Mouse (Mus musculus): Measurements from ENCODE around the gene Smarca4. TPM values are rescaled to one million over a fixed set of nuclear protein-coding genes. Genes with fewer than 3 reads are reported as not detected.
"Not testable (repeated sequence)": the region's sequence is repeated elsewhere in the genome, so short reads cannot be mapped to it uniquely, and the experiment has no call there.

Gene Smarca4
- total RNA-seq, 1 experiment from 2014 or later: 86.5 TPM

DNA sequence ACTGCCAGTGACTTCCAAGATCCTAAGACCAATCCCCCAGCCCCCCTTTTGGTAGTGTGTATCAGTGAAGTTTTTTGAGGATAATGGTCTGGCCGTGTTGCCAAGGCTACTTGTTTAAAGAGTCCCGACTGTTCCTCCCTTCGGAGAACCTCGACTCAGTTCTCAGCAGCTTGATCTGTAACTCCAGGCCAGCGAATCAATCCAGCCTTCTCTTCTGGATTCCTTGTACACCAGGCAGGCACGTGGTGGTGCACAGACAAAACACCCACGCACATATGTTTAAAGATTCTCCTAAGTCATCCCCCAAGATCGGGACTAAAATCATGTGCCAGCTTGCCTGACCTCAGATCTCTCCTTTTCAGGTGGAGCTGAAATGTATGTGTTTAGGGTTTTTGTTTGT is 21.6 kb upstream of the Smarca4 start:
- not testable (repeated sequence) for ATAC-seq (replicated peaks in 1 of 2; ENCODE audit: insufficient read depth in 1 of 2, low FRiP score in 2 of 2, low TSS enrichment in 1 of 2, low read depth in 1 of 2, poor library complexity in 2 of 2, severe bottlenecking in 2 of 2)

DNA sequence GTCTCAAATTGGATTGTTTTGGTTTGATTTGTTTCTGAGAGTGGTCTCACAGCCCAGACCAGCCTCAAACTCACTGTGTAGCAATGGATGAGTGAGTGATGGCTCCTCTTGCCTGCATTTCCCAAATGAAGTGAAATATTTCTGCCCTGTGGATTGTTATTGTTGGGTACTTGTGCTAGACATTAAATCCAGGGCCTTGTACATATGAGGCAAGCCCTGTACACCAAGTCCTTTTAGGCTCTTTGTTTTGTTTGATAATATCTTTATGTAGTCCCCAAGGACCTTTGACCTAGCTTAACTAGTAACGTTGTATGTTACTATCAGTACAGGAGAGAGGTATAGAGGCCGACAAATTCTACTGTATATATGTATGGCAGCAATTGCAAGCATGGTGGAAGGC is 21.1 kb upstream of the Smarca4 start:
- no peak for ATAC-seq (replicated peaks in 1 of 2; ENCODE audit: insufficient read depth in 1 of 2, low FRiP score in 2 of 2, low TSS enrichment in 1 of 2, low read depth in 1 of 2, poor library complexity in 2 of 2, severe bottlenecking in 2 of 2)

DNA sequence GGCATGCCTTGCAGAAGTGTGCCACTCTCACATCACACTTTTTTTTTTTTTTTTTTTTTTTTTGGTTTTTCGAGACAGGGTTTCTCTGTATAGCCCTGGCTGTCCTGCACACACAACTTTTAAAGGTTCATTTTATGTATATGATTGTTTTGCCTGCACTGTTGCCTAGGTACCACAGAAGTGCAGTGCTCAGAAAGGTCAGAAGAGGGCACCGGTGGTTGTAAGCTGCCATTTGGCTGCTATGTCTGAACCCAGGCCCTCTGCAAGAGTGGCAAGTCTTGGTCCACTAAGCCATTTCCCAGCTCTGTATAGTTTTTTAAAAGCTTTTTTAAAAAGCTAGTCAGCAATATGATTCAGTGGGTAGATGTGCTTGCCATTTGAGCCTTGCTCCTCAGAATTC is 17.8 kb upstream of the Smarca4 start:
- ATAC-seq (replicated peaks in 1 of 2; ENCODE audit: insufficient read depth in 1 of 2, low FRiP score in 2 of 2, low TSS enrichment in 1 of 2, low read depth in 1 of 2, poor library complexity in 2 of 2, severe bottlenecking in 2 of 2): peak; percentile 58 to 63

DNA sequence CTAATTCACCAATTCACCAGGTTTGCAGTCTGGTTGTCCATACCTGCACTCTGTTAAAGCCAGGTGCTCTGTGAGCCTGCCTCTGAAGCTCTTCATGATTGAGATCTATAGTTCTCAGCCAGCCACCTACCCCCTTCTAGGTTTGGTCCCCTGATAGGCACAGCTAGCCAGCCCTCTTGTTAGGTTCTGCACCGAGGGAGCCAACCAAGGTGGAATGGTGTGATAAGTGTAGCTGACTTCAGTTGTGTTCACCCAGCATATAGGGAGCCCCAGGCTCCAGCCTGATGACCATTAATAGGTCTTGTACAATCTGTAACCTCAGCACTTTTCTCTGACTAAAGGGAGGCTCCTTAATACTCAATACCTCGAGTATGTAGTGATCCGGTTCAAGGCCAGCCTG is 15.8 kb upstream of the Smarca4 start:
- ATAC-seq (replicated peaks in 1 of 2; ENCODE audit: insufficient read depth in 1 of 2, low FRiP score in 2 of 2, low TSS enrichment in 1 of 2, low read depth in 1 of 2, poor library complexity in 2 of 2, severe bottlenecking in 2 of 2): no peak

DNA sequence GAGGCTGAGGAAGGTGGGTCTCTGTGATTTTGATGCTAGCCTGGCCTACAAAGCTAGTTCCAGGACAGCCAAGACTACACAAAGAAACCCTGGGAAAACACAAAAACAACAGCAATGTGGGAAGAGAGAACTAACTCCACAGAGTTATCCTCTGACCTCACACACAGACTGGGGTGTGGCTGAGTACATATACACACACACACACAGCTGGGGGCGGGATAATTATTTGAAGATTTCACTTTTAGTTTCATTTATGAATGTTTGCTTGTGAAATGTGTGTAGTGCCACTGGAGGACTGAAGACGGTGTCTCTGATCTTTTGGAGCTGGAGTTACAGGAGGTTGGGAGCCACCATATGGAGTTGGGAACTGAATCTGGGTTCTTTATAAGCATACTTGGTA is 14.9 kb upstream of the Smarca4 start:
- ATAC-seq (replicated peaks in 1 of 2; ENCODE audit: insufficient read depth in 1 of 2, low FRiP score in 2 of 2, low TSS enrichment in 1 of 2, low read depth in 1 of 2, poor library complexity in 2 of 2, severe bottlenecking in 2 of 2): no peak

DNA sequence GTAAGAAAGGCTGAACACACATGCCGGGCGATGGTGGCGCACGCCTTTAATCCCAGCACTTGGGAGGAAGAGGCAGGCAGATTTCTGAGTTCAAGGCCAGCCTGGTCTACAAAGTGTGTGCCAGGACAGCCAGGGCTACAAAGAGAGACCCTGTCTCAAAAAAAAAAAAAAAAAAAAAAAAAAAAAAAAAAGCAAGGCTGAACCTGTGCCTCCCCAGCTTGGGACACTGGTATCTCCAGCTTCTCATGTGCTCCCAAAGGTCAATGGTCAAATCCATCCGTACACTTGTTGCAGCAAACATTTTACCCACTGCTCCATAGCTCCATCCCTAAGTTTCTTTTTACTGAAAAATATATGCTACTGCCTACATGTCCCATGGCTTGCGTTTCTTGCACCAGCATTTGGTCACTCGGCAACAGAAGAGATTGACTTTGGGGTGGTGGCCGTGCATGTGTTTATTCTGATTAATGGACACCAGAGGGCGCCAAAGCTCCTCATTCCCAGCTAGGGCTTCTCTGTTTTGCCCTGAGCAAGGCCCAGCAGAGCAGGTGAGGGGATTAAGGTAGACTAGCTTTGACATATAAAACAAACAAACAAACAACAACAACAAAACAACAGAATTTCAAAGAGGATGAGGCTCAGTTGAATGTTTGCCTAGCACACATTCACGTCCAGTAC is 14.1 kb upstream of the Smarca4 start:
- peak; percentile 85 to 87 for ATAC-seq (replicated peaks in 1 of 2; ENCODE audit: insufficient read depth in 1 of 2, low FRiP score in 2 of 2, low TSS enrichment in 1 of 2, low read depth in 1 of 2, poor library complexity in 2 of 2, severe bottlenecking in 2 of 2)

DNA sequence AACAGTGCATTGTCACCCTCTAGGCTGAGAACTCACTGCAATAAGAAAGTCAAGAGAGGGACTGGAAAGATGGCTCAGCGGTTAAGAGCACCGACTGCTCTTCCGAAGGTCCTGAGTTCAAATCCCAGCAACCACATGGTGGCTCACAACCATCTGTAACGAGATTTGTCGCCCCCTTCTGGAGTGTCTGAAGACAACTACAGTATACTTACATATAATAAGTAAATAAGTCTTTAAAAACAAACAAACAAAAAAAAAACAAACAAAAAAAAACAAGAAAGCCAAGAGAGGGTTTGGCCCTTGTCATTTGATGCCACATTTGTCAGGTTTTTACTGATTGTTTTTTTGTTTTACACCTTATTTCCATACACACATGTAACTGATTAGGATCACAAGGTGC is 11.8 kb upstream of the Smarca4 start:
- ATAC-seq (replicated peaks in 1 of 2; ENCODE audit: insufficient read depth in 1 of 2, low FRiP score in 2 of 2, low TSS enrichment in 1 of 2, low read depth in 1 of 2, poor library complexity in 2 of 2, severe bottlenecking in 2 of 2): no peak

DNA sequence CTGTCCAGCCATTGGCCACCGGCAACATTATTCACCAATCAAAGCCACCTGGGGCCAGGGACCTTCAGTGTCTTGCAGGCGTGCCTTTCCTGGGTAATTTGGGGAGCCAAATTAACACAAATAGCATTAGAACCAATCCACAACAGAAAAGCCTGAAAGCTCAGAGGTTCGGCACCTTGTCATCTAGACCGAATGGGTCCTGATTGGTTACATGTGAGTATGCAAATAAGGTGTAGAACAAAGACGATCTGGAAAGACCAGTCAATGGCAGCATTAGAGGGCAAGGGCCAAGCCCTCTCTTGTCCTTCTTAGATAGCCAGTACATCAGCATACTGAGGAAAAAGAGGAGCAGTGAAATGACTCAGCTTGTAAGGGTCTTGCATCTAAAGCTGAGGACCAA is 10.1 kb upstream of the Smarca4 start:
- no peak for ATAC-seq (replicated peaks in 1 of 2; ENCODE audit: insufficient read depth in 1 of 2, low FRiP score in 2 of 2, low TSS enrichment in 1 of 2, low read depth in 1 of 2, poor library complexity in 2 of 2, severe bottlenecking in 2 of 2)

DNA sequence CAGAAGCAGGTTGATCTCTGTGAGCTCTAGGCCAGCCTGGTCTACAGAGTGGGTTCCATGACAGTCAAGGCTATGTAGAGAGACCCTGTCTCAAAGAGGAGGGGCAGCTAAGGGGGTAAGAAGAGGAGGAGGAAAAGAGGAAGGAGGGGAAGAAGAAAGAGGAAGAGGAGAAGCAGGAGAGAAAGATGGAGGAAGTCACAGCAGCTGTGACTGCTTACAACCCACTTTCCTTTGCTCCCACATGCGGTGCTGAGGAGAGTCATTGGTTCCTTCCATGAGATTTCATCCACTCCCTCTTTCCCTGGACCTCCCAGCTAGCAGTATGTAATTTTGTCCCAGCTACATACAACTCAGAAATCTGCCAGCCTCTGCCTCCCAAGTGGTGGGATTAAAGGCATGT is 9.3 kb upstream of the Smarca4 start:
- no peak for ATAC-seq (replicated peaks in 1 of 2; ENCODE audit: insufficient read depth in 1 of 2, low FRiP score in 2 of 2, low TSS enrichment in 1 of 2, low read depth in 1 of 2, poor library complexity in 2 of 2, severe bottlenecking in 2 of 2)

DNA sequence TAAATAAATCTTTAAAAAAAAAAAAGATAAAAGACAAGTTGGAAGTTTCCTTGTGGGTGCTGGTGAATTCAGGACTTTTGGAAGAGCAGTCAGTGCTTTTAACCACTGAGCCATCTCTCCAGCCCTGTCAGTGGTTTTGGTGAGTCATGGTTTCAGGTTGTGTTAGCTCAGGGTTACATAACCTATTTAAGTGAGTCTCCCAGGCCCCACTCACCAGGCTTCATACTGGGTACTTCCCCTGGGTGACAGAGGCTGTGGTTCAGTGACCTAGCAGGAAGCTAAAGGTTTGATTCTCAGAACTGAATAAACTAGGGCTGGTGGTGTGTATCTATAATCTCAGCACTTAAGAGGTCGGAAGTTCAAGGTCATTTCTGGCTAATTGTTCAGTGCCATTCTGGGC is 6.1 kb upstream of the Smarca4 start:
- ATAC-seq (replicated peaks in 1 of 2; ENCODE audit: insufficient read depth in 1 of 2, low FRiP score in 2 of 2, low TSS enrichment in 1 of 2, low read depth in 1 of 2, poor library complexity in 2 of 2, severe bottlenecking in 2 of 2): peak; percentile 97 to 98

DNA sequence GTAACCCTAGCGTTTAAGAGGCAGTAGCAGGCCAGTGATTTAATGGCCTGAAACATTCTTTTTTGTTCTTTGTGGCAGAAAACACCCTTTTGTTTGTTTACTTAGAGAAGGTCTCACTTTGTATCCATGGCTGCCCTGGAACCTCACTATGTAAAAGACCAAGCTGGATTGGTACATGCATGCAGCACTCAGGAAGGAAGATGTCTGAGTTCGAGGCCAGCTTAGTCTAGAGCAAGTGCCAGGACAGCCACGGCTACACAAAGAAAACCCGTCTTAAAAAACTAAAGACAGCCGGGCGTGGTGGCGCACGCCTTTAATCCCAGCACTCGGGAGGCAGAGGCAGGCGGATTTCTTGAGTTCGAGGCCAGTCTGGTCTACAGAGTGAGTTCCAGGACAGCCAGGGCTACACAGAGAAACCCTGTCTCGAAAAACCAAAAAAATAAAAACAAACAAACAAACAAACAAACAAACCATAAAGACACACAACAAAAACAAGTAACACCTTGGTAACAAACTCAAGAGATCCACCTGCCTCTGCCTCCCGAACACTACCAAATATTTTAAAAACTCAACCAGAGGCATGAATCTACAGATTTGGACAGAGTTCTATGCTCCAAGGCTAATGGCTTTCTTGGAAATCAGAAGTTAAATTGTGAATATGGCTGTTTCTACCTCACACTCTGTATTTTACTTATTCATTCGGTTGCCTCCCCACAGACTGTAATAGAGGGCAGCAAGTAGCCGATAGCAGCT is 929 bp upstream of the Smarca4 start:
- ATAC-seq (replicated peaks in 1 of 2; ENCODE audit: insufficient read depth in 1 of 2, low FRiP score in 2 of 2, low TSS enrichment in 1 of 2, low read depth in 1 of 2, poor library complexity in 2 of 2, severe bottlenecking in 2 of 2): no peak

DNA sequence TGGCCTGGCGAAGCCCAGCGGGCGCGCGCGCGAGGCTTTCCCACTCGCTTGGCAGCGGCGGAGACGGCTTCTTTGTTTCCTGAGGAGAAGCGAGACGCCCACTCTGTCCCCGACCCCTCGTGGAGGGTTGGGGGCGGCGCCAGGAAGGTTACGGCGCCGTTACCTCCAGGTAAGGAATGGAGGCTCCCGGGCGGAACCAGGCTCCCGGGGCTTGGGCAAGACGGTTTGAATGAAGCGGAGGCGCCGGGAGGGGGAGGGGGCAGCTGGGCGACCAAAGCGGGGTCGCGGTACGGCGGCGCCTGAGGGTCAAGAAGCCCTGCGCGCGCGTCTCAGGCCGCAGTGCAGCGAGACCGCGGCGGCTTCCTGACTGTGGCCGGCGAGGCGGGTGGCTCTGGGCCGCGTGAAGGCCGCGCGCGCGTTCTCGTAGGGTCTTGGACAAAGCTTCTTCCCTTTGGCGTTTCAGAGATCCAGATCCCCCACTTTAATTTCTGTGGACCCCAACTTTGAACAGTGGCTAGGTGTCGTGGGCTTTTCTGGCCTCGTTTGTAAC is 338 bp downstream of the Smarca4 start:
- ATAC-seq (replicated peaks in 1 of 2; ENCODE audit: insufficient read depth in 1 of 2, low FRiP score in 2 of 2, low TSS enrichment in 1 of 2, low read depth in 1 of 2, poor library complexity in 2 of 2, severe bottlenecking in 2 of 2): peak; percentile 48 to 65

DNA sequence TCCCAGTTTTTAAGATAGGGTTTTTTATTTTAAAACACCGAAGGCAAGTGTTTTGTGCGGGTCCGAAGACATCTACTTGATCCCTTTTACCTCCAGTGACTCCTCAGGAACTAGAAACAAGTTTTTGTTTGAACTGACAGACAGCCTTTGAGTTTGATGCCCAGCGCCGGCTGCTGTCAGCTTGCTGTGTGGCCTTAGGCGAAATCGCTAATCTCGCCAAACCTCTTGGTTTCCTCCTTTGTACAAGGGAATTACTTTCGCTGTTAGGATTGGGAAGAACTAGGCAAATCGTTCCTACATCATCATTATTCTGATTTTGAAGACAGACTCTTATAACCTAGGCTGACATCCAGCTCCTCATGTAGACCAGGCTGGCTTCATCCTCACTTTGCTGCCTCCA is 1.1 kb downstream of the Smarca4 start:
- no peak for ATAC-seq (replicated peaks in 1 of 2; ENCODE audit: insufficient read depth in 1 of 2, low FRiP score in 2 of 2, low TSS enrichment in 1 of 2, low read depth in 1 of 2, poor library complexity in 2 of 2, severe bottlenecking in 2 of 2)

DNA sequence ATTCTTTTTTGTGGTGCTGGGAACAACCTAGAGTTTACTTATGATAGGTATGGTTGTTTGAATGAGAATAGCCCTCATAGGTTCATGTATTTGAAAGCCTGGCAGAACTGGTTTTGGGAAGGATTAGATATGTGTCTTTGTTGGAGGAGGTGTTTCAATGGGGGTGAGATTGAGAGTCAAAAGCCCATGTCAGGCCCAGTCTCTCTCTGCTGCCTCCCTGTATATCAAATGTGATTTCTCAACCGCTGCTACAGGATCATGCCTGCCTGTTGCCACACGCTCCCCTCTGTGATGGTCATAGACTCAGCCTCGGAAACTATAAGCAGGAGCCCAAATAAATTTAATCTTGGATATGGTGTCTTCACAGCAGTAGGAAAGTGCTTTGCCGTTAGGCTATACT is 4.3 kb downstream of the Smarca4 start:
- ATAC-seq (replicated peaks in 1 of 2; ENCODE audit: insufficient read depth in 1 of 2, low FRiP score in 2 of 2, low TSS enrichment in 1 of 2, low read depth in 1 of 2, poor library complexity in 2 of 2, severe bottlenecking in 2 of 2): no peak

DNA sequence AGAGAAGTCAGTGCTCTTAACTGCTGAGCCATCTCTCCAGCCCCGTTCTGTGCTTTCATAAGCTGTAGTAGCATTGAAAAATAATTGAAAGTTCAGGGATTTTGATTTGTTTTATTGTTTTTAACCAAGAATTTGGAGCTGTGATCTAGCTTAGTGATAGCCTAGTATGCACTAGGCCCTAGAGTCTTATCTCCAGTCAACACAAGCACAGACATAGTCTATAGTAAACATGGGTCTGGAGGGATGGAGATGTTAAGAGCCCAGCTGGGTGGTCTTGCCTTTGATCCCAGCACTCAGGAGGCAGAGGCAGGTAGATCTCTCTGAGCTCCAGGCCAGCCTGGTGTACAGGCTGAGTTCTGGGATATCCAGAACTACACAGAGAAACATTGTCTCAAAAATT is 6.7 kb downstream of the Smarca4 start:
- ATAC-seq (replicated peaks in 1 of 2; ENCODE audit: insufficient read depth in 1 of 2, low FRiP score in 2 of 2, low TSS enrichment in 1 of 2, low read depth in 1 of 2, poor library complexity in 2 of 2, severe bottlenecking in 2 of 2): no peak

DNA sequence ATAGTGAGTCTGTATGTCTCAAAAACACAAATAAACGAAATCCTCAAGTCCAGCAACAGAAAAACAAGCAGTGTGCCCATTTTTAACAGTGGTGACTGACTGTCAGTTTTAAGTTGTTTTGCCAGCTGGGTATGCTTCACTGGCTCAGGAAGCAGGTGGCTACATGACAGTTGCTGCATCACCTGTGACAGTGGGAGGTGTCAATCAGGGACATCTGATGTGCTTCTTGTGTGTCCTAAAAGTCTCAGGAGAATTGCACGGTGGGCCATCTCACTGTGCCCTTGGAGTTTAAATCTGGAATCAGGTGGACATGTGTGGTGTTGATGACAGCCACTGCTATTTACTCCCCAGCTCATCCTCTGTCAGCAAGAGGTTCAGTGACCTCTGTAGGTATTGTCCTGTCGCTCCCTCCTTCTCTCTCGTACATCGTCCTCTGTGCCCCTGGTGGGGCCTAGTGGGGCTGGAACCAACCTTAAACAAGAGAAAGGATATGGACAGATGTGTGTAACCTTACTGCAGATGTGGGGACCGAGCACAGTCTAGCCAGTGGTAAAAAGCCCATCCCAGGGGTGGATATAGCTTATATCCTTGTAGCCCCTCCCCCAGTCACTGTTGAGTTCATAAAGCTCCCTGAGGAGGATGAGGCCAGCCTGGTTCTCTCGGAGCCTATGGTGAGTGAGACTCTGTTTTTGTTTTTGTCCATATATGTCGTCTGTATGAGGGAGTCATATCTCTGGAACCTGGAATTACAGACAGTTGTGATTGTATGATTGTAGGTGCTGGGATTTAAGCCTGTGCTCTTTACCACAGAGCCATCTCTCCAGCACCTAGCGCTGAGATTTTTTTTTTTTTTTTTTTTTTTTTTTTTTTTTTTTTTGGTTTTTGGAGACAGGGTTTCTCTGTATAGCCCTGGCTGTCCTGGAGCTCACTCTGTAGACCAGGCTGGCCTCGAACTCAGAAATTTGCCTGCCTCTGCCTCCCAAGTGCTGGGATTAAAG is 9.7 kb downstream of the Smarca4 start:
- no peak for ATAC-seq (replicated peaks in 1 of 2; ENCODE audit: insufficient read depth in 1 of 2, low FRiP score in 2 of 2, low TSS enrichment in 1 of 2, low read depth in 1 of 2, poor library complexity in 2 of 2, severe bottlenecking in 2 of 2)

DNA sequence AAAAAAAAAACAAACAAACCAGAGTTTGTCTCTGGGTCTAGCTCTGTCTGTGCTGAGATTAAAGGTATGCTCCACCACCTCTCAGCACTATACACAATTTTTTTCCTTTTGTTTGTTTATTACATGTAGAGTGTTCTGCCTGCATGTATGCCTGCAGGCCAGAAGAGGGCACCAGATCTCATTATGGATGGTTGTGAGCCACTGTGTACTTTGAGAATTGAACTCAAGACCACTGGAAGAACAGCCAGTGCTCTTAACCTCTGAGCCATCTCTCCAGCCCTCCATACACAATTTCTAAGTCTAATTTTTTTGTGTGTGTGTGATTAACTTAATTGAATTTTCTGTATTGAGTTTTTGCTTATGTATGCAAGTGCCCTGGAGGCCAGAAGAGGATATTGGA is 10.6 kb downstream of the Smarca4 start:
- ATAC-seq (replicated peaks in 1 of 2; ENCODE audit: insufficient read depth in 1 of 2, low FRiP score in 2 of 2, low TSS enrichment in 1 of 2, low read depth in 1 of 2, poor library complexity in 2 of 2, severe bottlenecking in 2 of 2): no peak

Measured in hematopoietic stem cell, adult 5-6 weeks (primary cell).